Mouse (Mus musculus): Measurements from ENCODE around the gene Ctnna2. TPM values are rescaled to one million over a fixed set of nuclear protein-coding genes. Genes with fewer than 3 reads are reported as not detected.

Ctnna2 gene
- total RNA-seq, 2 experiments from 2014 or later: 0.33 to 0.50 TPM

- DNase-seq: no peak
Observed at GRCm38 (mm10) chr6:77580926-77581325, 398.6 kb downstream of the Ctnna2 start.

GRCm38 (mm10) chr6:77578612-77579011 lies 400.9 kb downstream of the Ctnna2 start:
- no peak for DNase-seq

- DNase-seq: no peak
Observed at GRCm38 (mm10) chr6:77577585-77577984, 401.9 kb downstream of the Ctnna2 start.

- DNase-seq: peak; percentile 10
Observed at GRCm38 (mm10) chr6:77572614-77573013, 406.9 kb downstream of the Ctnna2 start.

GRCm38 (mm10) chr6:77569851-77570250 lies 409.6 kb downstream of the Ctnna2 start:
- no peak for DNase-seq

GRCm38 (mm10) chr6:77556181-77556580 lies 423.3 kb downstream of the Ctnna2 start:
- no peak for DNase-seq

GRCm38 (mm10) chr6:77537055-77537807 lies 442.3 kb downstream of the Ctnna2 start:
- DNase-seq: no peak

- DNase-seq: no peak
Observed at GRCm38 (mm10) chr6:77527636-77528035, 451.9 kb downstream of the Ctnna2 start.

- DNase-seq: no peak
Observed at GRCm38 (mm10) chr6:77521836-77522235, 457.7 kb downstream of the Ctnna2 start.

- no peak for DNase-seq
Observed at GRCm38 (mm10) chr6:77516515-77516914, 463.0 kb downstream of the Ctnna2 start.

- DNase-seq: no peak
Observed at GRCm38 (mm10) chr6:77511805-77512204, 467.7 kb downstream of the Ctnna2 start.

- DNase-seq: no peak
Observed at GRCm38 (mm10) chr6:77491721-77492120, 487.8 kb downstream of the Ctnna2 start.

GRCm38 (mm10) chr6:77486658-77487057 lies 492.8 kb downstream of the Ctnna2 start:
- no peak for DNase-seq

GRCm38 (mm10) chr6:77482081-77482480 lies 497.4 kb downstream of the Ctnna2 start:
- DNase-seq: no peak

- DNase-seq: peak; percentile 67
Observed at GRCm38 (mm10) chr6:77475354-77475753, 504.1 kb downstream of the Ctnna2 start.

GRCm38 (mm10) chr6:77473256-77473655 lies 506.2 kb downstream of the Ctnna2 start:
- no peak for DNase-seq

- DNase-seq: no peak
Observed at GRCm38 (mm10) chr6:77468058-77468457, 511.4 kb downstream of the Ctnna2 start.

GRCm38 (mm10) chr6:77462737-77463136 lies 516.8 kb downstream of the Ctnna2 start:
- DNase-seq: no peak

GRCm38 (mm10) chr6:77457919-77458318 lies 521.6 kb downstream of the Ctnna2 start:
- DNase-seq: no peak

- no peak for DNase-seq
Observed at GRCm38 (mm10) chr6:77446861-77447260, 532.6 kb downstream of the Ctnna2 start.

GRCm38 (mm10) chr6:77443906-77444305 lies 535.6 kb downstream of the Ctnna2 start:
- no peak for DNase-seq

- no peak for DNase-seq
Observed at GRCm38 (mm10) chr6:77441051-77441450, 538.4 kb downstream of the Ctnna2 start.

- DNase-seq: peak; percentile 5
Observed at GRCm38 (mm10) chr6:77430381-77430780, 549.1 kb downstream of the Ctnna2 start.

- no peak for DNase-seq
Observed at GRCm38 (mm10) chr6:77425746-77426145, 553.8 kb downstream of the Ctnna2 start.

- DNase-seq: no peak
Observed at GRCm38 (mm10) chr6:77424826-77425225, 554.7 kb downstream of the Ctnna2 start.
